Mouse (Mus musculus): ENCODE data around the gene Fau.
A peak's percentile ranks its signal among the peaks of the same experiment; 100 is the strongest.

Gene Fau

GRCm38 (mm10) chr19:6045366-6046293 is 12.0 kb upstream of the Fau start:
- no peak for DNase-seq (ENCODE audit: low spot score in 2 of 2)

- DNase-seq (ENCODE audit: low spot score in 2 of 2), result peak; percentile 83 to 86
Measured at GRCm38 (mm10) chr19:6046294-6047153, 11.1 kb upstream of the Fau start, which contains the start of gene Syvn1. TSS of gene Syvn1 (plus strand) at chr19:6046576.

- DNase-seq (ENCODE audit: low spot score in 2 of 2), result no peak
Measured at GRCm38 (mm10) chr19:6047154-6047898, 10.3 kb upstream of the Fau start.

GRCm38 (mm10) chr19:6047899-6048166 is 9.8 kb upstream of the Fau start:
- no peak for DNase-seq (ENCODE audit: low spot score in 2 of 2)

GRCm38 (mm10) chr19:6048681-6049410 is 8.8 kb upstream of the Fau start:
- DNase-seq (ENCODE audit: low spot score in 2 of 2), result peak in 1 of 2 experiments; percentile 43

GRCm38 (mm10) chr19:6052516-6052915 is 5.1 kb upstream of the Fau start:
- DNase-seq (ENCODE audit: low spot score in 2 of 2), result no peak

GRCm38 (mm10) chr19:6054296-6054695 is 3.3 kb upstream of the Fau start:
- no peak for DNase-seq (ENCODE audit: low spot score in 2 of 2)

- DNase-seq (ENCODE audit: low spot score in 2 of 2), result no peak
Measured at GRCm38 (mm10) chr19:6056696-6057095, 948 bp upstream of the Fau start.

- DNase-seq (ENCODE audit: low spot score in 2 of 2), result no peak
Measured at GRCm38 (mm10) chr19:6058513-6058912, 869 bp downstream of the Fau start.

GRCm38 (mm10) chr19:6058966-6059365 is 1.3 kb downstream of the Fau start:
- DNase-seq (ENCODE audit: low spot score in 2 of 2), result no peak

- DNase-seq (ENCODE audit: low spot score in 2 of 2), result peak; percentile 82 to 88
Measured at GRCm38 (mm10) chr19:6061021-6061533, 3.4 kb downstream of the Fau start, which contains the start of gene Znhit2. TSS of gene Znhit2 (plus strand) at chr19:6061192.

GRCm38 (mm10) chr19:6061641-6062302 is 4.1 kb downstream of the Fau start:
- peak; percentile 50 to 54 for DNase-seq (ENCODE audit: low spot score in 2 of 2)

GRCm38 (mm10) chr19:6062418-6062817 is 4.8 kb downstream of the Fau start:
- no peak for DNase-seq (ENCODE audit: low spot score in 2 of 2)

GRCm38 (mm10) chr19:6063081-6063480 is 5.4 kb downstream of the Fau start:
- DNase-seq (ENCODE audit: low spot score in 2 of 2), result no peak

- DNase-seq (ENCODE audit: low spot score in 2 of 2), result no peak
Measured at GRCm38 (mm10) chr19:6066571-6066970, 8.9 kb downstream of the Fau start.

- peak; percentile 72 to 85 for DNase-seq (ENCODE audit: low spot score in 2 of 2)
Measured at GRCm38 (mm10) chr19:6067011-6067723, 9.5 kb downstream of the Fau start.

GRCm38 (mm10) chr19:6067724-6068415 is 10.2 kb downstream of the Fau start, which contains the start of gene Tm7sf2:
TSS of gene Tm7sf2 (minus strand) at chr19:6068373.
- peak; percentile 80 to 84 for DNase-seq (ENCODE audit: low spot score in 2 of 2)

- peak in 1 of 2 experiments; percentile 44 for DNase-seq (ENCODE audit: low spot score in 2 of 2)
Measured at GRCm38 (mm10) chr19:6068951-6069350, 11.3 kb downstream of the Fau start.

- DNase-seq (ENCODE audit: low spot score in 2 of 2), result no peak
Measured at GRCm38 (mm10) chr19:6069851-6070250, 12.2 kb downstream of the Fau start.
